Mouse (Mus musculus): Measurements from ENCODE around the gene Igflr1.

Igflr1 gene

DNA sequence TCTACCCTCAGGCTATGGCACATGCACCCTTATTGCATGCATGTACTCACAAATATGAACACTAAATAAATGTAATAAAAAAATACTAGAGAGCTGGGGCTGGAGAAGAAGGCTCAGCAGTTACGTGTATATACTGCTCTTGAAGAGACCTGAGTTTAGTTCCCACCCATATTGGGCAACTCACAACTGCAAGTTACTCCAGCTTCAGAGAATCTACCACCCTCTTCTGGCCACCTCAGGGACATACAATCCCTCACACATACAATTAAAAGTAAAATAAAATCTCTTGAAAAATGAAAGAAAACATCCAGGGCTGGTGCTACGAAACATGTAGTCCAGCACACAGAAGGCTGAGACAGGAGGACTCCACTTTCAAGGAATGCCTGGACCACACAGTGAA is 49.2 kb downstream of the Igflr1 start:
- DNase-seq = no peak

GRCm38 (mm10) chr7:30615049-30615760 is 50.0 kb downstream of the Igflr1 start:
- no peak for DNase-seq
